Mouse (Mus musculus) embryonic fibroblast, embryonic 13.5 days (primary cell): ENCODE results near the gene Nop2. TPM values are rescaled to one million over a fixed set of nuclear protein-coding genes. Genes with fewer than 3 reads are reported as not detected.

Experiments
- H3K27ac ChIP-seq: 2 replicates; pipeline ENCODE4 v1.5.1; 2012; ENCODE audit warnings: low read length, control low read depth, inconsistent platforms; ENCODE audit not compliant: insufficient read depth
- H3K4me1 ChIP-seq: 2 replicates; pipeline ENCODE4 v1.6.1; 2011; ENCODE audit warnings: low read length; ENCODE audit not compliant: control insufficient read depth, insufficient read depth
- H3K4me3 ChIP-seq: 2 replicates; pipeline ENCODE4 v1.5.1; 2011; ENCODE audit warnings: mild to moderate bottlenecking, control low read depth, low read length; ENCODE audit not compliant: insufficient read depth
- CTCF ChIP-seq: IDR thresholded peaks from 2 replicates; pipeline ENCODE4 v1.5.1; 2011; ENCODE audit warnings: mild to moderate bottlenecking, control low read depth, low read length, moderate library complexity, borderline replicate concordance; ENCODE audit not compliant: insufficient read depth
- POLR2A ChIP-seq: IDR thresholded peaks from 2 replicates; pipeline ENCODE4 v1.6.1; 2011; ENCODE audit warnings: low read depth, mild to moderate bottlenecking, control low read depth, low read length, moderate library complexity
- polyA plus RNA-seq: library from polyadenylated mRNA; stranded (reverse); fragments of >200 nt; gene quantifications from 2 replicates; pipeline ENCODE4 v1.2.4, GENCODE M21; 2011; ENCODE audit warnings: low read depth; ENCODE audit not compliant: missing spikeins, insufficient read length

The Nop2 gene
- polyA plus RNA-seq, 1 experiment = 35.9 TPM

GRCm38 (mm10) chr6:125107705-125108104 lies 24.0 kb upstream of the Nop2 start:
- no peak overlapping the region for H3K4me3 ChIP-seq
- no peak for TF ChIP-seq POLR2A
- no peak for TF ChIP-seq CTCF
- no peaks in the 10 kb centered on the region for H3K4me1 ChIP-seq
- H3K27ac ChIP-seq = no peak overlapping the region

- no peak overlapping the region for H3K4me3 ChIP-seq
- H3K4me1 ChIP-seq = no peaks in the 10 kb centered on the region
- no peak for TF ChIP-seq CTCF
- TF ChIP-seq POLR2A = no peak
- H3K27ac ChIP-seq = no peak overlapping the region
Measured at GRCm38 (mm10) chr6:125109371-125109770, 22.3 kb upstream of the Nop2 start.

GRCm38 (mm10) chr6:125110927-125111326 lies 20.8 kb upstream of the Nop2 start:
- Histone ChIP-seq H3K27ac (no peak overlapping the region), H3K4me3 (no peak overlapping the region)
- TF ChIP-seq CTCF = 0 out of 2 replicates have a peak, but pooled peaks have one; percentile 38
- TF ChIP-seq POLR2A = no peak

DNA sequence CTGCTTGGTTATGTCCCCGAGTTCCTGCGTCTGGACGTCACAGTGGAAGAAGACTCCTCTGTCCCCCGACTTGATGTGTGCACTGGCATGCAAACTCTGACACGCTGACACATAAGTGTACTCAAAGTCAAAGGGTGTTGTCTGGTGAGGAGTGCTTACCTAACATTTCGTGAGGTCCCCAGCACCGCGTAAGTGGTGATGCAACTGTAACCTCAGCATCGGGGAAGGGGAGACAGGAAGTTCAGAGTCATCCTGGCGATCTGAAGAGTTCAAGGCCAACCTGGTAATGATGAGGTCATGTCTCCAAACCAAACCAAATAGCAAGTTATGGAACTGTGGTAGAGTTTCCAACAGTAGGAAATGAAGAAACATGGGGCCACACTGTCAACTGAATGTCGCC lies 19.2 kb upstream of the Nop2 start:
- TF ChIP-seq POLR2A = no peak
- TF ChIP-seq CTCF = no peak
- Histone ChIP-seq H3K27ac (no peak overlapping the region), H3K4me1 (no peaks in the 10 kb centered on the region), H3K4me3 (no peak overlapping the region)

More at GRCm38 (mm10) chr6:125110927-125111326, 20.8 kb upstream of the Nop2 start:
- H3K4me1 ChIP-seq = no peaks in the 10 kb centered on the region

DNA sequence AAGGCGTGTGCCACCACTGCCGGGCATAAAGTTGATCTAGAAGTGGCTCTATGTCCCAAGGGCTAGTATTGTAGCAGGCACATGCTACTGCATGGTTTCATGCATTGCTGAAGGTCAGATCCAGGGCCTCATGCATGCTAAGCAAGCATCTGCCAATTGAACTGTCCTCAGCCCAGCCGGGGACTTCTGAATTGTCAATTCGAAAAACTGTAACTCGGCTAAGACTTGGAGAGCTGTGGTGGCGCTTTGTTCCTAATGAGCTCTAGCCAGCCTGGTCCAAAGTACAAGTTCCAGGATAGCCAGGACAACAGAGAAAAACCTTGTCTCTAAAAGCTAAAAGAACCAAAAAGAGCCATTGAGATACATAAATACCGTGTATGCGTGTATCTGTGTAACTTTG lies 12.3 kb upstream of the Nop2 start:
- Histone ChIP-seq H3K27ac (no peak overlapping the region), H3K4me1 (no peaks in the 10 kb centered on the region), H3K4me3 (no peak overlapping the region)
- TF ChIP-seq POLR2A (no peak), CTCF (no peak)

GRCm38 (mm10) chr6:125128724-125129123 lies 3.0 kb upstream of the Nop2 start:
- Histone ChIP-seq H3K4me1 (peaks cover 2% of the 10 kb centered on the region), H3K4me3 (no peak overlapping the region), H3K27ac (no peak overlapping the region)
- no peak for TF ChIP-seq CTCF
- no peak for TF ChIP-seq POLR2A

DNA sequence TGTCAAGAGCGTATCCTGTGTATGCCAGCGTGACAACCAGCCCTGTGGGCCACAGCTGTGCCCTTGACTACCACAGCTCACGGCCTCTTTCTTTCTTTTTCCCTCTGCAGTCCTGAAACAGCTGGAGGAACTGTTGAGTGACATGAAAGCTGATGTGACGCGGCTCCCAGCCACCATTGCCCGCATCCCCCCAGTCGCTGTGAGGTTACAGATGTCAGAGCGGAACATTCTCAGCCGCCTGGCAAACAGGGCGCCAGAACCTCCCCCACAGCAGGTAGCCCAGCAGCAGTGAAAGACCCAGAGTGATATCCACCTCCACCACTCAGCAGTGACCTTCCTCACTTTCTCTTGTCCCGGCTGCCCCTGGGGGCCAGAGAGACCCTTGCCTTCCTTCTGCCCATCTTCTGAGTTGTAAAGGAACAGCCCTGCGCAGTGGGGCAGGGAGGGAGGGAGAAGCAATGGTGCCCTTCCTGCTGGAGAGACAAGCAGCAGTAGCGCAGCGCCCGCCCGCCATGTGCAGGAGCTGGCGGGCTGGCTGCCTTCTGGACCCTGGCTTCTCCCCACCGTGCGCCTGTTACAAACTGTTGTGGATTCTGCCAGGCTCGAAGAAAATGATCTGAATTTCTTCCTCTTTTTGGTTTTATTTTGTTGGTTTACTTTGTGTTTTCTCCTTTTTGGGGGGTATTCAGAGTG lies 1.9 kb upstream of the Nop2 start:
- peaks cover 5% of the 10 kb centered on the region for H3K4me1 ChIP-seq
- no peak for TF ChIP-seq CTCF
- TF ChIP-seq POLR2A = no peak
- no peak overlapping the region for H3K27ac ChIP-seq
- H3K4me3 ChIP-seq = no peak overlapping the region

DNA sequence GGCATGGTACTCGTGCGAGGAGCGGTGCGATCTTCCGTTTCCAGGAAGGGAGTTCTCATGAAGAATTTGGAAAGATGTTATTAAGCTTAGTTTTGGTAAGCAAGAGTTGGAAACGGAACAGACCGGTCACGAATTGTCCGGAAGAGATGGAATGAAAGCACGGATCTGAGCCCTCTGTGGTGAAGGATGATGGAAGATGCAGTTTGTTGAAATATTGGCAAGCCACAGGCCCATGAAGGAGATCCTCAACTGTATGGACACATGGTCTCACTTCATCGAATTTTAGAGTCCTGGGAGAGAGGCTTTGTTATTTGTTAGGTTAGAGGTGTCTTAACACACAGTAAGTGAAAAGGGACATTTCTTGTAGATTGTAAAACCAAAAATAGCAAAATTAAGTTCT lies 761 bp downstream of the Nop2 start:
- H3K27ac ChIP-seq = no peak overlapping the region
- TF ChIP-seq POLR2A (no peak), CTCF (no peak)
- peak overlapping the region; percentile 87 for H3K4me3 ChIP-seq
- H3K4me1 ChIP-seq = peaks cover 5% of the 10 kb centered on the region

GRCm38 (mm10) chr6:125137002-125137671 lies 5.4 kb downstream of the Nop2 start:
- H3K27ac ChIP-seq = no peak overlapping the region
- H3K4me1 ChIP-seq = peaks cover 5% of the 10 kb centered on the region
- H3K4me3 ChIP-seq = no peak overlapping the region
- 0 out of 2 replicates have a peak, but pooled peaks have one; percentile 18 for TF ChIP-seq CTCF
- no peak for TF ChIP-seq POLR2A

GRCm38 (mm10) chr6:125139747-125140146 lies 8.0 kb downstream of the Nop2 start:
- Histone ChIP-seq H3K27ac (no peak overlapping the region), H3K4me3 (no peak overlapping the region), H3K4me1 (no peaks in the 10 kb centered on the region)
- TF ChIP-seq POLR2A (no peak), CTCF (no peak)
